ENCODE assay signal across 8 mouse cellular contexts in the genomic region with DNA sequence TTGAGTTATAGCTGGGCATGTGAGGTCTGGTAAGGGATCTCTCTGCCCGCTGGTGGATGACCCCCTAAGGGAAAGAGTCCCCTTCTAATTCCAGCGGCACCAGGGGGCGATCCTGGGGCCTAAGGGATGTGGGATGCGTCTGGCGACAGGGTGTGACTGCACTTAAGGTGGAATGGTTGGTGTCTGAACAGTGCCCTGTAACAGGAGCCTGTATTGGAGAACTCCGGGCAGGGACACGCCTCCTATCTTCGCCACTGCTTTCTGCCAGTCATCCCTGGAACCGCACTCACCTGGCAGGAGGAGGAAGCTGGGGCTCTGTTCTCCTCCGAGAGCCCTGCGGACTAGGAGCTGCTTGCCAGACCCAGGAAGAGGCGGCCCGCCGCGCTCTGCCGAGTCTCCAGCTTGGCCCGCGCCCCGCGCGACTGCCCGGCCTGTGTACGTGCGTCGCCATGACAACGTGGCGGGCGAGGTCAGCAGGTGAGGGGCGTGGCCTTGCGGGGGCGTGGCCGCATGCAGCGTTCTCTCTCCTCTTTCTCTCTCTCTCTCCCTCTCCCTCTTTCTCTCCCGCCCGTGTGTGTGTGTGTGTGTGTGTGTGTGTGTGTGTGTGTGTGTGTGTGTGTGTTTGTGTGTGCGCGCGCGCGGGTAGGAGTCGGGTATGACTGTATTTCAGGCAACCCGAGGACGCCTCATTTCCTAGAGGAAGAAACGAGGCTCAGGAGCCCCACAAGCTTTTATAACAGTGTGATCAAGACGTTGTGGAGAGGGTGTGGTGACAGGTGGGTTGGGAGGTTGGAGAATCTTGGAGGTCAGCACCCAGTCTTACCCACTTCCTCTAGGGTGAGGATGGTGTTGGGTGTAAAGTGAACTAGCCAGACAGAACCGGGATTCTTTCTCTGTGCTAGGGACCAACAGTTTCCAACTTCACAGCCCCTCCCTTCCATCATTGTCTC. TPM values are rescaled to one million over a fixed set of nuclear protein-coding genes. Genes with fewer than 3 reads are reported as not detected.
A peak's percentile ranks its signal among the peaks of the same experiment; 100 is the strongest.
DNase-seq lines count a peak whose midpoint lies in the region; ATAC-seq lines count a peak whose summit lies in the region.

A gene (minus strand): TSS at position 424 of the 950 bp plus-strand sequence.

- peak; percentile 73 to 79 for ATAC-seq in hematopoietic stem cell, adult 5-6 weeks (replicated peaks in 1 of 2; ENCODE audit: insufficient read depth in 1 of 2, low FRiP score in 2 of 2, low TSS enrichment in 1 of 2, low read depth in 1 of 2, poor library complexity in 2 of 2, severe bottlenecking in 2 of 2)

- DNase-seq in Muller cell, postnatal 12 days (ENCODE audit: inconsistent ontology term) = peak; percentile 86
- DNase-seq in cerebellum, adult 9-10 months = peak; percentile 80
- DNase-seq in frontal cortex, postnatal 10 days (ENCODE audit: low spot score in 2 of 2) = peak; percentile 32 to 49
- DNase-seq in layer of hippocampus, adult 8-10 months (ENCODE audit: low spot score in 2 of 2) = peak; percentile 22 to 45
- DNase-seq in lung, postnatal 10 days = peak; percentile 84
- DNase-seq in ovary, postnatal 14 days (ENCODE audit: low spot score) = peak; percentile 66
- peak; percentile 61 for DNase-seq in thymus, postnatal 0 days (ENCODE audit: low spot score)

RNA-seq across cellular contexts. Expression of the gene that starts here (rescaled TPM):
- not detected in 2 replicates for total RNA-seq in hematopoietic stem cell, adult 5-6 weeks (2017)
- total RNA-seq in layer of hippocampus, adult 8-10 months (2022) = 10 to 100 TPM in 1 of 4 experiments, 1 to 10 TPM in 3; 6.9 to 10.4 (median 9.0) TPM
- 1.9 and 2.4 TPM in 2 replicates for polyA plus RNA-seq in thymus, postnatal 0 days (2015; fragmentation: Nextera tagmentation; extraction: Ambion mirVana)

Comparison
In these comparisons a context has a peak if more than half of its experiments do, and no peak if none do; other contexts are left out.
1. Peak in every context shown above with its lines: DNase-seq and ATAC-seq.
2. Peak in ATAC-seq in hematopoietic stem cell, adult 5-6 weeks; RNA of the gene not detected or under 1 TPM.
3. DNase-seq: peak in every context shown above with its lines; median percentile 86 in Muller cell, postnatal 12 days; 84 in lung, postnatal 10 days; 80 in cerebellum, adult 9-10 months; 66 in ovary, postnatal 14 days; 61 in thymus, postnatal 0 days; 40 in frontal cortex, postnatal 10 days; 34 in layer of hippocampus, adult 8-10 months.